21 mouse cellular contexts compared by ENCODE assay signal in genomic region chr9:103689697-103690096, GRCm38 (mm10).
DNase-seq lines count a peak whose midpoint lies in the region; ATAC-seq and TF ChIP-seq lines count a peak whose summit lies in the region.
"Had no signal": no experiment of that assay in that cellular context is flagged by ENCODE, and none has a peak within 500 bp of the region (broad histone marks: within the 10 kb centered on the region; RNA-seq: fewer than 3 reads in every experiment).

No protein-coding gene starts in this region.

- H3K4me3 ChIP-seq in embryonic facial prominence, embryonic 14.5 days (ENCODE audit: low read depth, low read length) = no peak overlapping the region
- no peak overlapping the region for H3K4me3 ChIP-seq in embryonic facial prominence, embryonic 10.5 days
- H3K4me3 ChIP-seq in heart, embryonic 10.5 days = no peak overlapping the region
- no peak overlapping the region for H3K4me3 ChIP-seq in heart, postnatal 0 days (ENCODE audit: low read depth, low read length)
- H3K4me3 ChIP-seq in forebrain, embryonic 12.5 days (replicated peaks) = no peak overlapping the region
- H3K4me3 ChIP-seq: forebrain, embryonic 13.5 days; limb, embryonic 15.5 days; megakaryocyte, embryonic 14.5 days had no signal

- H3K36me3 ChIP-seq in embryonic facial prominence, embryonic 14.5 days (ENCODE audit: control insufficient read depth, insufficient read depth, low read length) = no peaks in the 10 kb centered on the region
- H3K36me3 ChIP-seq in embryonic facial prominence, embryonic 10.5 days (replicated peaks) = no peaks in the 10 kb centered on the region
- H3K36me3 ChIP-seq in heart, embryonic 10.5 days = peaks cover 1% of the 10 kb centered on the region; the same call in 1 of the 2 replicates
- H3K36me3 ChIP-seq in heart, postnatal 0 days (replicated peaks; ENCODE audit: control insufficient read depth, insufficient read depth, low read length) = no peaks in the 10 kb centered on the region
- H3K36me3 ChIP-seq in forebrain, embryonic 12.5 days (replicated peaks) = no peaks in the 10 kb centered on the region
- H3K36me3 ChIP-seq: limb, embryonic 15.5 days had no signal

- TF ChIP-seq CTCF in heart, postnatal 0 days (IDR thresholded peaks at IDR 0.05; ENCODE audit: low read depth) = no peak

- 57% methylated on average over 7 of the region's 7 CpGs for WGBS in embryonic facial prominence, embryonic 14.5 days
- WGBS in embryonic facial prominence, embryonic 10.5 days = 71% methylated on average over 7 of the region's 7 CpGs
- WGBS in heart, embryonic 10.5 days = 54% methylated on average over 7 of the region's 7 CpGs
- 41% methylated on average over 7 of the region's 7 CpGs for WGBS in heart, postnatal 0 days
- 89% methylated on average over 7 of the region's 7 CpGs for WGBS in forebrain, embryonic 12.5 days

- DNase-seq in embryonic facial prominence, embryonic 14.5 days (ENCODE audit: low spot score) = peak; percentile 21
- DNase-seq in embryonic facial prominence, embryonic 10.5 days (ENCODE audit: low spot score) = no peak
- peak; percentile 65 for DNase-seq in kidney, postnatal 14 days
- DNase-seq in kidney, adult 8-10 months = no peak
- no peak for DNase-seq in heart, embryonic 10.5 days (ENCODE audit: low spot score)
- peak; percentile 62 for DNase-seq in heart, postnatal 0 days (ENCODE audit: low spot score)
- no peak for DNase-seq in right cerebral cortex, adult 18-20 months
- DNase-seq: adrenal gland, postnatal 25 days; cerebellum, adult 11 months; liver, postnatal 0 days; lung, postnatal 14 days; midbrain, embryonic 14.5 days; right cerebral cortex, postnatal 25 days; thymus, postnatal 4 days had no signal

- H3K4me2 ChIP-seq in embryonic facial prominence, embryonic 14.5 days (ENCODE audit: low read depth, low read length) = no peak overlapping the region
- H3K4me2 ChIP-seq in heart, postnatal 0 days (ENCODE audit: low read depth, low read length) = no peak overlapping the region
- no peak overlapping the region for H3K4me2 ChIP-seq in forebrain, embryonic 12.5 days
- H3K4me2 ChIP-seq: forebrain, embryonic 13.5 days; limb, embryonic 15.5 days had no signal

- no peak overlapping the region; the same call in 1 of the 2 replicates for H3K27ac ChIP-seq in embryonic facial prominence, embryonic 14.5 days (replicated peaks; ENCODE audit: low read depth, low read length)
- H3K27ac ChIP-seq in embryonic facial prominence, embryonic 10.5 days (replicated peaks) = no peak overlapping the region
- H3K27ac ChIP-seq in heart, embryonic 10.5 days = peak overlapping the region; percentile 66; the same call in 1 of the 2 replicates
- peak overlapping the region; percentile 49 for H3K27ac ChIP-seq in heart, postnatal 0 days (ENCODE audit: low read depth)
- H3K27ac ChIP-seq in forebrain, embryonic 12.5 days = no peak overlapping the region
- H3K27ac ChIP-seq: forebrain, embryonic 13.5 days; hindbrain, postnatal 0 days; limb, embryonic 15.5 days had no signal

- H3K4me1 ChIP-seq in embryonic facial prominence, embryonic 14.5 days (ENCODE audit: control insufficient read depth, insufficient read depth, low read length) = peaks cover 34% of the 10 kb centered on the region
- peaks cover 48% of the 10 kb centered on the region for H3K4me1 ChIP-seq in embryonic facial prominence, embryonic 10.5 days
- H3K4me1 ChIP-seq in heart, embryonic 10.5 days = peaks cover 72% of the 10 kb centered on the region
- H3K4me1 ChIP-seq in heart, postnatal 0 days (ENCODE audit: control insufficient read depth, insufficient read depth) = peaks cover 30% of the 10 kb centered on the region
- peaks cover 20% of the 10 kb centered on the region for H3K4me1 ChIP-seq in forebrain, embryonic 12.5 days
- H3K4me1 ChIP-seq: megakaryocyte, embryonic 14.5 days had no signal

- H3K9ac ChIP-seq in embryonic facial prominence, embryonic 14.5 days (ENCODE audit: low read depth, low read length) = no peak overlapping the region
- H3K9ac ChIP-seq in heart, postnatal 0 days (replicated peaks; ENCODE audit: low read depth, low read length) = no peak overlapping the region
- no peak overlapping the region for H3K9ac ChIP-seq in forebrain, embryonic 12.5 days
- H3K9ac ChIP-seq: forebrain, embryonic 13.5 days; limb, embryonic 15.5 days; liver, postnatal 0 days had no signal

- TF ChIP-seq EP300 in heart, postnatal 0 days (IDR thresholded peaks at IDR 0.05; ENCODE audit: low read depth) = no peak

- no peaks in the 10 kb centered on the region for H3K27me3 ChIP-seq in embryonic facial prominence, embryonic 14.5 days (replicated peaks; ENCODE audit: control insufficient read depth, insufficient read depth, low read length)
- no peaks in the 10 kb centered on the region for H3K27me3 ChIP-seq in embryonic facial prominence, embryonic 10.5 days (replicated peaks; ENCODE audit: low read depth, poor library complexity, severe bottlenecking)
- no peaks in the 10 kb centered on the region for H3K27me3 ChIP-seq in heart, embryonic 10.5 days (ENCODE audit: insufficient read depth, poor library complexity, severe bottlenecking)
- H3K27me3 ChIP-seq in heart, postnatal 0 days (ENCODE audit: control insufficient read depth, insufficient read depth, low read length) = no peaks in the 10 kb centered on the region
- H3K27me3 ChIP-seq in forebrain, embryonic 12.5 days = 0 out of 2 replicates have a peak, but pooled peaks cover 4% of the 10 kb centered on the region
- H3K27me3 ChIP-seq: forebrain, embryonic 13.5 days; limb, embryonic 15.5 days; megakaryocyte, embryonic 14.5 days had no signal

- H3K9me3 ChIP-seq in embryonic facial prominence, embryonic 14.5 days (ENCODE audit: control insufficient read depth, low read length) = no peaks in the 10 kb centered on the region
- no peaks in the 10 kb centered on the region for H3K9me3 ChIP-seq in embryonic facial prominence, embryonic 10.5 days
- H3K9me3 ChIP-seq in heart, embryonic 10.5 days = no peaks in the 10 kb centered on the region
- H3K9me3 ChIP-seq in heart, postnatal 0 days (replicated peaks; ENCODE audit: control insufficient read depth, low read length) = no peaks in the 10 kb centered on the region
- no peaks in the 10 kb centered on the region for H3K9me3 ChIP-seq in forebrain, embryonic 12.5 days
- H3K9me3 ChIP-seq: forebrain, embryonic 13.5 days; limb, embryonic 15.5 days had no signal

- ATAC-seq in embryonic facial prominence, embryonic 14.5 days (ENCODE audit: low read depth) = no peak
- ATAC-seq in heart, postnatal 0 days (ENCODE audit: insufficient read depth, low read depth) = peak; percentile 51
- ATAC-seq in forebrain, embryonic 12.5 days (ENCODE audit: low FRiP score) = no peak
- ATAC-seq: activated CD4-positive, CD25-positive, alpha-beta regulatory T cell, adult 4 months; CD4-positive, CD25-positive, alpha-beta regulatory T cell, adult 4 months; forebrain, embryonic 13.5 days; hindbrain, postnatal 0 days; liver, postnatal 0 days had no signal

Comparison
In these comparisons a context has a peak if more than half of its experiments do, and no peak if none do; other contexts are left out.
1. DNase-seq: peak in embryonic facial prominence, embryonic 14.5 days (single experiment), kidney, postnatal 14 days (single experiment) and heart, postnatal 0 days (single experiment); none in embryonic facial prominence, embryonic 10.5 days (single experiment), kidney, adult 8-10 months (0 of 2), heart, embryonic 10.5 days (single experiment) and right cerebral cortex, adult 18-20 months (single experiment).
2. H3K27ac ChIP-seq: peak in heart, embryonic 10.5 days (single experiment) and heart, postnatal 0 days (single experiment); none in embryonic facial prominence, embryonic 14.5 days (single experiment), embryonic facial prominence, embryonic 10.5 days (single experiment) and forebrain, embryonic 12.5 days (single experiment).